Mouse (Mus musculus): ENCODE measurements around the gene Themis3.
"Not testable (repeated sequence)": the region's sequence is repeated elsewhere in the genome, so short reads cannot be mapped to it uniquely, and the experiment has no call there.

The Themis3 gene

GRCm38 (mm10) chr17:66558404-66559317, 35.8 kb downstream of the Themis3 start:
- DNase-seq (ENCODE audit: inconsistent ontology term), result no peak

- DNase-seq (ENCODE audit: inconsistent ontology term), result no peak
Observed at GRCm38 (mm10) chr17:66552690-66553089, 41.7 kb downstream of the Themis3 start.

- no peak for DNase-seq (ENCODE audit: inconsistent ontology term)
Observed at GRCm38 (mm10) chr17:66550486-66550885, 43.9 kb downstream of the Themis3 start.

GRCm38 (mm10) chr17:66532285-66532684, 62.1 kb downstream of the Themis3 start:
- no peak for DNase-seq (ENCODE audit: inconsistent ontology term)

GRCm38 (mm10) chr17:66523396-66523795, 71.0 kb downstream of the Themis3 start:
- peak; percentile 83 for DNase-seq (ENCODE audit: inconsistent ontology term)

- not testable (repeated sequence) for DNase-seq (ENCODE audit: inconsistent ontology term)
Observed at GRCm38 (mm10) chr17:66522631-66523030, 71.8 kb downstream of the Themis3 start.

- DNase-seq (ENCODE audit: inconsistent ontology term), result peak; percentile 89
Observed at GRCm38 (mm10) chr17:66519554-66520553, 74.6 kb downstream of the Themis3 start, which contains the start of gene Rab12. Gene Rab12 (minus strand): TSS chr17:66519729.

GRCm38 (mm10) chr17:66518877-66519553, 75.4 kb downstream of the Themis3 start:
- DNase-seq (ENCODE audit: inconsistent ontology term), result peak; percentile 67

- no peak for DNase-seq (ENCODE audit: inconsistent ontology term)
Observed at GRCm38 (mm10) chr17:66516953-66517352, 77.5 kb downstream of the Themis3 start.

GRCm38 (mm10) chr17:66514288-66514995, 80.0 kb downstream of the Themis3 start:
- DNase-seq (ENCODE audit: inconsistent ontology term), result no peak

GRCm38 (mm10) chr17:66512202-66512956, 82.0 kb downstream of the Themis3 start:
- DNase-seq (ENCODE audit: inconsistent ontology term), result no peak

- peak; percentile 79 for DNase-seq (ENCODE audit: inconsistent ontology term)
Observed at GRCm38 (mm10) chr17:66510221-66510683, 84.2 kb downstream of the Themis3 start.

- no peak for DNase-seq (ENCODE audit: inconsistent ontology term)
Observed at GRCm38 (mm10) chr17:66507049-66507954, 87.1 kb downstream of the Themis3 start.

GRCm38 (mm10) chr17:66504964-66505363, 89.5 kb downstream of the Themis3 start:
- DNase-seq (ENCODE audit: inconsistent ontology term), result peak; percentile 82

All from Muller cell, postnatal 12 days (primary cell).